Mouse (Mus musculus): ENCODE results near the gene Ifit3b.
"Not testable (repeated sequence)": the region's sequence is repeated elsewhere in the genome, so short reads cannot be mapped to it uniquely, and the experiment has no call there.

Gene Ifit3b

DNA sequence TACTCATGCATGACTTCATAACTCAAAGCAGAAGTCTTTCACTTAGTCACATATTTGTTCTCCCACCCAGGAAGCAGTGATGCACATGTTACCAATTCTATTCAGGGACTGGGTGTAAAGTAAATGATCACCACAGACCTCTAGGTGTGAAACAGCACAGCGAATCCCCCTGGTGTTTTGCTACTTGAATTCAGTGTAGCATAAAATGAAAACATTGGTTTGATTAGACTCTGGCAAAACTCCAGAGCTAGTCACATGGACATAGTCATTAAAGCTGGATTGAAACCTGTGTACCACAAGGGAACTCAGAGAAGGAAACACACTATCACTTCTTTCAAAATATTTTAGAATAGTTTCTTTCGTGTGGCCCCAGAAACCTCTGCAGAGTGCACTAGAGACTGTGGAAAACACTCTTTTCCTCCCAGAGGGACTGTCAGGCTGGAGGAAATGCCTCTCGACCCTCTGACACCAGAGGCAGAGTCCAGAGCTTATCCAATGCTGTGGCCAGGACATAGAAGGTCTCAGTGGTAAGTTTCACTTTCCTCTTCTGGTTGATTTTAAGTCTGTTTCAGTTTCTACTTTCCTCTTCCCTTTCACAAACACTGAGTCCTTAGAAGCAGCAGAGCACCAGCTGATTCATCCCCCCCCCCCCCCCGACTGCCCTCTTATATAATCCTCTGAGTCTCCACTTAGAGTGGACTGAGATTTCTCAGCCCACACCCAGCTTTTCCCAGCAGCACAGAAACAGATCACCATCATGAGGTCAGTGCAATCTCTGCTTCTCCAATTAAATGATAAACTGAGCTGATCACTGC lies at the start of gene Ifit3b:
Ifit3b (plus strand) TSS at position 734 of the 815 bp plus-strand sequence.
- DNase-seq, result not testable (repeated sequence)

DNA sequence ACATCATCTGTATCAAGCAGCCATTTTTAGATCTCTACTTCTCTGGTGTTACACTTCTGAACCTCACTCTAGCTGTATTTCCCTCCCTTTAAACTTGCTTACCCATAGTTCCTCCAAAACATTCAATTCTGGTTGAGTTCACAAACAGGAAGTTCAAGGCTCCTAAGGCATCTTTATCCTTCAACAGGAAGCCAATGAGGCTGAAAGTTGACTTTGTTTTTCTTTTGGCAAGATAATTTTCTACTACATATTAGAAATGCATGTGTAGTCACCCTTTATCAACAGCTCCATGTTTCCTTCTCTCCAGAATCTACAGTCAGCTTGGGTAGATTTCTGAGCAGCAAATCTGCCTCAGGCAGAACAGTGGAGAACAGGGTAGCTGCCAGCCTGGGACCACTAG lies 45.2 kb upstream of the Ifit3b start:
- no peak for DNase-seq

- DNase-seq, result no peak
These were observed 41.5 kb upstream of the Ifit3b start for GRCm38 (mm10) chr19:34566178-34566784.

GRCm38 (mm10) chr19:34568988-34569895 lies 38.5 kb upstream of the Ifit3b start:
- no peak for DNase-seq

DNA sequence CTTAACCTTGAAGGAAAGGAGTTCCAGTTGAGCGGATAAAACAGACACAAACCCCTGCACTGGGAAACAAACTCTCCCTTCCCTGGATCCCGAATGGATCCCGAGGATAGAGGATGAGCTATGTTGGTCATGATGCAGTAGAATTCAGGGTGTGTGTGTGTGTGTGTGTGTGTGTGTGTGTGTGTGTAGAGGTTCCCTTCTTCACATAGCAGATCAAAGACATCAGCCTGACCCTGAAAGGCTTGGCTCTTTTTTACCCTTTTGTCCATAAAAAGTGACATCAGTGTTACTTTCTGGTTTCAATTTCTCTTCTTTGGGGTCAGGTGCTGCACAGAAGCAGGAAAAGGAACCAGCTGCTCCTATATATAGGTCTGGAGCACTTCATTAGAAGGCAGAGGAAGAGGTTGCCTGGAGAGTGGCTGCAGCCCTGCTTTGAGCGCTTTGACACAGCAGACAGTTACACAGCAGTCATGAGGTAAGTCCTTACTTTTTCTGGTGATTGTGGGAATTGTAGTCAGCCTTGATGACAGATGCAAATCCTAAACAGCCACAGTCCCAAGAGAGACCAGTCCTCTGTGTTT lies 37.8 kb upstream of the Ifit3b start:
- no peak for DNase-seq

- DNase-seq, result no peak
These were observed 36.7 kb upstream of the Ifit3b start for GRCm38 (mm10) chr19:34571080-34571479.

- no peak for DNase-seq
These were observed 34.1 kb upstream of the Ifit3b start for GRCm38 (mm10) chr19:34573650-34574049.

DNA sequence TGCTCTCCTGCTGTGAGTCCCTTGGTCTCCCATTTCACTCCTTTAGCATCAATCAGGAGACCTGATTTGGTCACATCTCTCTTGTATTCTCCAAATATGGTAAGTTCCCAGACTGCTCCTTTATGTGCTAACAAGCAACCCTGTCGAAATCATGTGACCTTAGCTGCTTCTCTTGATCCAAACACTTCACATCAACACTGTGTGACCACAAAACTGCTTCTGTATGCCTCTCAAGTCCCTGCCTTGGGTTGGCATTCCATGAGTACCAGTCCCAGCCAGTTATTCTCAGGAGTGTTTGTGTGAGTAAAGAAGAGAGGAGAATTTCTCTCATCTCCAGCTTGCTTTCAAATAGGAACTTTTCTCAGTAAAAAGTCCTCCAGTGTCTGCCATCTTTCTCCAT lies 30.6 kb upstream of the Ifit3b start:
- no peak for DNase-seq

GRCm38 (mm10) chr19:34582696-34583095 lies 25.1 kb upstream of the Ifit3b start:
- not testable (repeated sequence) for DNase-seq

GRCm38 (mm10) chr19:34583126-34583766 lies 24.5 kb upstream of the Ifit3b start, which contains the start of gene Ifit3:
TSS of gene Ifit3 (plus strand) at chr19:34583531.
- DNase-seq, result not testable (repeated sequence)

DNA sequence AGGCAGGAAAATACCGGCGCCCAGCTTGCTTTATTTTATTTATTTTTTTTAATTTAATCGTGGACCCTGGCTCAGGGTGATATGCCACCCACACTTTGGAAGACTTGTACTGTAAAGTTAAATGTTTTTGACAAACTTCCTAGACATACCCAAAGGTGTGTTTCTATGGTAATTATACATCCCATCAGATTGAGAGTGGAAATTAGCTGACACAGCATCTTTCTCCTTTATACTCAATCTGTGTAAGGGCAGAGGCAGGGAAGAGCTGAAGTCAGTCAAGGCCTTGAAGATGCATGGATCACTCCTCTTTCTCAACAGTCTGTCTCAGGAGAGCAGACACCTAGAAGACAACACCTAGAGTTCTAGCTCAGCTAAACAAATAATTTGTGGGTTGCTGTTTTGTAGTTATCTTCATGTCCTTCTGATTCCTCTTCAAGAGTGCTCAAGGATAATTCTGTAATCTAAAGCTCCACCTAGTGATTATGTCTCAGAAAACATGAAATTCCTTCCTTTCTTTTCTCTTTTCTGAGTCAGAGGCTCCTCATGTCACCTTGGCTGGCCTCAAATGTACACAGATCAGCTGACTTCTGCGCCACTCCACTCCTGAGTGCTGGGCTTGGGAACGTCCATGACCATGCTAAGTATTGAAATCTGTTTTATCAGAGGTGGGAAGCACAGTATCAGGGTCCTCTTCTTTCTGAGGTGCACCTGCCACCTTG lies 21.9 kb upstream of the Ifit3b start:
- not testable (repeated sequence) for DNase-seq

- not testable (repeated sequence) for DNase-seq
These were observed 19.7 kb upstream of the Ifit3b start for GRCm38 (mm10) chr19:34587898-34588692.

GRCm38 (mm10) chr19:34588959-34589358 lies 18.8 kb upstream of the Ifit3b start:
- no peak for DNase-seq

- no peak for DNase-seq
These were observed 14.3 kb upstream of the Ifit3b start for GRCm38 (mm10) chr19:34593456-34593855.

DNA sequence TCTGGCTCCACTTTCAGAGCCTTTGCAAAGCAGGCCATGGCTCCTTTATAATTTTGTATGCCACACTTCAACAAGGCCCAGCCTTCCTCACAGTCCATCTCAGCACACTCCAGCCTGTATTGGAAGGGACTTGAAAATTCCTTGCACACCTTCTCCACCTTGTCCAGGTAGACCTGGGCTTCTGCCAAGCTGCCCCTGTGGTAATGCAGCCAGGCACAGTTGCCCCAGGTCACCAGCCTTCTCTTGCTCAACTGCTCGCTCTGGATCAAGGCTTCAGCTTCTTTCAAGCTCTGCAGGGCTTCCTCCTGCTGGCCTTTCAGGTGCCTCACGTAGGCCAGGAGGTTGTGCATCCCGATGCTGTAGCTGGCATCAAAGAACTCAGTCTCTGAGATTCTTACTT lies 13.2 kb upstream of the Ifit3b start:
- not testable (repeated sequence) for DNase-seq

DNA sequence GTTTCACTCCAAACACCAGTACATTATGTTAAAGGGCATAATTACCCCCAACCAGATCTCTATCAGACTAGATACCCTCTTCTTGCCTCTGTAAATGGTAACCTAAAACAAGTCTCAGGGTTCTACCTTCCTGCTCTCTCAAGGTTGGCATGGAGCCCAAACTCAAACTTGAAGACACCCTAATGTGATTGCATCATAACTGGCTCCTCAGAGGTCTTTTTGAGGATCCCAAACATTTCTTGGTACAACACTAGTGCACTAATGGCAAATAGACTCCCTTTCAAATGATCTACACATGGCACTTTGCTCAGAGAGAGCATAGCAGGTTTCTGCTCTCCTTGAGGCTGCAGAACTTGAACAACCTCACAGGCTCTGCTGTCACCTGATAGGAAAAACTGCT lies 11.0 kb upstream of the Ifit3b start:
- DNase-seq, result no peak

DNA sequence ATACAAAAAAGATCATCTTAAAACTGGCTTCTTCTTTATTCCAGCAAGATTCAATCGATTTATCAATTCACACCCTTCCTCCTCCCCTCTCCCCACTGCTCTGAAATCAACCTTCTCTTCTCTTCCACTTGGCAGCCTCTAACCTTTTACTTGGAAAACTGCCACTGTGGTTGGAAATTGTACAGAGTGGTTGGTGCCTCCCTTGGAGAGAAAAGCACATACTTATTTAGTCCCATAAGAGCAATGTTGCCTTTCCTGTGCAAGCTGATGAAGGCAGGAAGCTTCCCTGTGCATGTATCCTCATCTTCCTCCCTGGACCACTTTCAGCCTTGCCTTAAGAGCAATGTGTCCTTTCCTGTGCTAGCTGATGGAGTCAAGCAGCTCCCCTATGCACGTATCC lies 9.4 kb upstream of the Ifit3b start:
- no peak for DNase-seq

GRCm38 (mm10) chr19:34599250-34599649 lies 8.5 kb upstream of the Ifit3b start:
- DNase-seq, result not testable (repeated sequence)

DNA sequence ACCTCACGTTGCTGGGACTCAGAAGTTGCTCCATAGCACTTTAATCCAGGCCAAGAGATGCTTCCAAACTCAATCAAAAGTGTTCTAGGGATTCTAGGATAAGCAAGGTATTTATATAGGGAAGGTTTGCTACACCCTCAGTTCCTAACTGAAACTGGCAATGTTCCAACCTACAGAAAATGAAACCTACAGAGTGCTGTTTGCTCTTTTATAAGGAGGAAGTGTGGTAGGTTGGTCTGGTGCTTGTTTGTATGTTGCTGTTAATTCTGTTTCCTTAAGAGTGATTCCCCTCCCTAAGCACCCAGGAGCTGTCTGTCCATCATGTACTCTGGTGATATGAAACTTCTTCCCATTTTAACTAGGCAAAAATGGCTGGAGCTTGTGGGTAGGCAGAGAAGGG lies 5.9 kb upstream of the Ifit3b start, which contains the start of gene Ifit1bl1:
Ifit1bl1 (minus strand) TSS at position 69 of the 400 bp plus-strand sequence.
- not testable (repeated sequence) for DNase-seq

- DNase-seq, result no peak
These were observed 2.3 kb upstream of the Ifit3b start for GRCm38 (mm10) chr19:34605472-34605871.

- not testable (repeated sequence) for DNase-seq
These were observed 2.3 kb downstream of the Ifit3b start for GRCm38 (mm10) chr19:34610118-34610517.
